Mouse (Mus musculus) R1 (cell line): ENCODE measurements around the gene Cpa2.

Experiments used
- DNase-seq: peaks from one replicate; pipeline ENCODE4 v3.0.0-alpha.2; 2018; ENCODE audit warnings: low read depth, low spot score

Cpa2 gene

DNA sequence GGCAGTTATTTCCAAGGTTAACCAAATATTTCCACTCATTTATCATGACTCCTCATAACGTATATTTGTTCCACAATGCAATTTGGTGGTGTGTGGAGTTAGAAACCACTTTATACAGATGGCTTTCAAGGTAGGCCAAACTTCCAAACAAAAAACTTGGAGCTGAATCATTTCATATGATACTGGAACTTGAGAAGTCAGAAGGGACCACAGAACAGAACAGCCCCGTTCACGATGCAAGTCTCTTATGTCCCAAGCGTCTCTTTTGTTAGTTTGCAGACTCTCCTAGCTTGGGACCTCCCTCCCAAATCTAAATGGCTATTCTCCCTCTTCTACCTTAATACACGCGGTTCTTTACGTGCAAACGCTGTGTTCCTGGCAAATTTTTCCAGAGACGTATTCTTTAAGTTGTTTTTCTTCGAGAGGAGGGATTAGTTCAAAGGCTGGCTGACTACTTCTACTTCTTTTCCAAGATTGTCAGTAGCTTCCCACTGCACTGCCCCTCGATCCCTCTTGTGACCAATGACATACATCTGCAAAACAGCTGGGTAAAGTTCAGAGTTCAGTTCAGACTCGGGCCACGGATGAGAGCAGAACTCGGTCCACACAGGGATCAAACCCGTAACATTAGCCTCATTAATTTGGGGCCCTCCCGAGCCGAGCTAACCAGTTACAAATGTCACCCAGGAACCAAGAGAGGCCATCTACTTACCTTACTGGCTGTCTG, 35.3 kb downstream of the Cpa2 start:
- no peak for DNase-seq

DNA sequence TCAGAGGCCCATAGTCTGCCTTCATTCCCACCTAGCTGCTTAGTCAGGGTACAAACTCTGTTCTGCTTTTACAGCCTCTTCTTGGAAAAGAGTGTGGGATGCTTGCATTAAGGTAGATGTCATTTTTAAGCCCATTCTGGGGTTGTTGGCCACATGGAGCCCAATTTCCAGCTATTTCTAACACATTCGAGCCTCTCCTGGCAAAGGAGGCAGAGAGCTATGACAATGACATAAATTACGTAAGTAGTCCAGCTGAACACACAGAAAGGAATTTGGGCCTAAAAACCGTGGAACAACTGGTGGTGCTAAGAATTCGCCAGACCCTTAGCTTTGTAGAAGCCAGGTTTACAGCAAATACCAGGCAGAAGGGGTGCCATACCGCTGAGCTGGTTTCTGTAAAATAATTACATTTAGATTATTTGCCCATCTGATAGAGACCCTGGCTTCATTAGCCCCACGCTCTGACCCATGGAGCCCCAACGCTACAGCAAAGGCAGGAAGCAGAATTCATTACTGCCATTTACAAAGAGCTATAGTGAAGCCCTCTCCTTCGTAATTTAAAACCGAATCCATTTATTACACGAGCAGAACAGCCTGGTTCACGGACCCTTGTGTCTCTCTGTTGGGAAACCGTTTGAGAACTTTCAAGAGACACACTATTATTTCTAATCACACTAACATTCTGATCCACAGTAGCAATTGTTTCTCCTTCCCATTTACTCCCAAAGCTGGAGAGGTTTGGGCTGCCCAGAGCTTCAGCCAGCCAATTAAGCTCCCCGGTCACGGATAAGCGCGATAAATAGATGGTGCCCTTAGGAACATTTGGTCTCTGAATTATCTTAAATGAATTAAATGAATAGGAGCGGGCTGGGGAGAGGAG, 38.8 kb downstream of the Cpa2 start:
- DNase-seq = no peak

DNA sequence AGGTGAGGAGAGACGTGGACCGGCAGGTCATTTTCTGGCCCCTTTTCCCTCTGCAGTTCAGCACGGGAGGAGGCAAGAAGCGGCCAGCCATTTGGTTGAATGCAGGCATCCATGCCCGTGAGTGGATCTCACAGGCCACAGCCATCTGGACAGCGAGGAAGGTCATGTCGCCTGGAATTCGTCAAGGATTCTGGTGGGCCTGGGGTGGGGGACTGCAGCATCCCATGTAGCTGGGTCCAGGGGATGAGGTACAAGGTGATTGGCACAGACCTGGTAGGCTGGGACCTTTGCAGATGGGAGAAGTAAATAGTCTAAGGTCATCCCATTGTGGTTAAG, 39.4 kb downstream of the Cpa2 start:
- no peak for DNase-seq

DNA sequence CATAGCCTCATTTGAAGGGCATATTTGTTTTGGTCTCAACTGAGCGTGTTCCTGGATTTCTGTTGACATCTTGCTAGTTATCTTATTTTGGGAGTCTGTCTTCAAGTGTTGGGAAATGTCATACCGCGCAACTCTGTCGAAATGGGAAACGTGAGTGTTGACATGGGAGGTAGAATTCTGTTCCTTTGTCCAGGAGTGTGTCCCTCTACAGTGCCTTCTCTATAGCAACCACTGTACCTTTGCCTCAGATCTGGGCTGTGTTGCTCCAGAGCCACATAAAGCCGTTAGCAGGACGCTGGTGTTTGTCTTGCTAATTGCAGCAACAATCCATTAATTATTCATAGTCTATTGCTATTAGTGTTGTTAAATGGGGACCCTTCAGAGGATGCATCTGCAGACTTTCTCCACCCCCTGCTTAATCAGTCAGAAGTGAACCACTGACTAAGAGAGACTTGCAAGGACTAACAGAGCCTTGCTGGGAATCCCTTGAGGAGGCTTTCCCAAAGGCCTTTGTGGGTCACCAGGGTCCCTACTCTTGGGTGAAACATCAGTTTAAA, 45.6 kb downstream of the Cpa2 start:
- DNase-seq = peak; percentile 15

DNA sequence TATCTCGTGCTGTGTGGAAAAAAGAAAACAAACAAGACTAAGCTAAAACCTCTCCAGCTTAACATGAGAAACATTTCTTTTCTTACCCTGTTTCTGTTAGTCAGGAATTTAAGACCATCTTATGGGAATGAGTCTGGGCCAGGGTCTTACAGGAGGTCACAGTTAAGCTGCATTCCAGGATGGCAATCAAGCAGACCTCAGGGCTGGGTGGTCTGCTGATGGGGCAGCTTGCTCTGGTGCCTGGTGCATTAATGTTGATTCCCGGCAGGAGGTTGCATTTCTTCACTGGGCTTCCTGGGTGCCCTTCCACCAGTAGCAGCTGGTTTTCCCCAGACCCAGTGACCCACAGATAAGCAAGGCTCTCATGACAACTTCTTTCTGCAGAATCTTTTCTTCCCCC, 48.4 kb downstream of the Cpa2 start:
- DNase-seq = no peak

DNA sequence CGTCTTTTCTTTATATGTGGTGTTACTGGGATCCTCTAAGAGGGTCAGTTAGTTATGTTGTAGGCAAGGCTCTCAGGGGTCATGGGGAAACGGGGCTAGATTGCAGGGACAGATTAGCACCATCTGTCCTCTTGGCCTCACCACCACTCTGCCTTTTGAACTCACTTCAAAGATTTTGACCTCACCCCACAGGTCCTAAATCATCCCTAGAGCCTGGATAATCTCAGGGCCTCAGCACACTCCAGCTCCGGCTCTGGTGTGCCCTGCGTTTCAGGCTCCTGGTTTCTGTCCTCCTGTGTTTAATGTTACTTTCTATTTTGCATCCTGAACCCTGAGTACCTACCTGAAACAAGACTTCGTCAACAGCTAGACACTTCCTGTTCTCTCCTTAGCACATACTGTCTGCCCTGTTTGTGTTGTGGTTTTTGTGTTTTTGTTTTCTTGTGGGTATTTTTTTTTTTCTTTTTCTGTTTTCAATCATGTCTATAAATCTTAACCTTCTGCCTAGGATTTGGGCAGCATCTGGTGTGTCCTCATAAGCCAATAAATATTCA, 50.5 kb downstream of the Cpa2 start:
- no peak for DNase-seq

DNA sequence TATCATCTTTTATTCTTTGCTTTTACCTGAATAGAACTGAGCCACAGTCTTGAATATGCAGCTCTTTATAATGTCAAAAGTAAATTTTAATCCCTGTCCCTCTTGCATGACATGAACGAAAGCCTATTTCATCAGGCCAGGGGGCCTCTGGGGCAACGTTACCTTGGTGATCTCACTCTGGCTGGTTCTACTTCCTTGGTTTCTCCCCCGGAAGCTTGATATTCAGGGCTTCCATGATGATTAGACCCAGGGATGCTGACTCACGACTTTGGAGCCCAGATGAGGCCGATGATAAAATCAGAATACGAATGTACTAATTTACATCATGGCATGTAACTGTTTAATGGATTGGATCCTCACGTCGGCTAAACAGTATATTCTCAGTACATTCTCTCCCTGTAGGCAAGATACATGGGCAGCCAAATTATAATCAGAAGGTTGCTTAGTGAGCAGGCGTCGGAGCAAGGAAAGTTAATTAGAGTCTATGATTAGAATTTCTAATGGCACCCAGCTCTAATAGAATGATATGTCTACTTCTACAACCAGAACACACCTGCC, 51.1 kb downstream of the Cpa2 start:
- no peak for DNase-seq

DNA sequence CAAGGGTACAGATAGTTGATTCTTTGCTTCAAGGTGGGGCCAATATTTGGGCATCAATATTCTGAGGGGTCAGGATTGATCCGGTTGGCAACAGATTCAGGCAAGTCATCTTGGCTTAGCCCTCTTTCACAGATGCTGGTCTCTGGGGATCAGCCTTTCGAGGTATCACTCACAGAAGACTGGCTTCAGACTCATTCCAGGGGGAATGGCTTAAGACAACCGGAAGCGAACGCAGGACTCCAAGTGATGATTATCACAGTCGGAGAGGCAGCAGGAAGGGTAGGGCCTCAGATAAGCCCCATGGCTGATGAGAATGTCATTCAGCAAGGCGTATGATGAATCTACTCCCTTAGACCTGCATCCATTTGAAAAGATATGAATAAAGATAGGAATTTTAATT, 53.0 kb downstream of the Cpa2 start:
- DNase-seq = no peak

DNA sequence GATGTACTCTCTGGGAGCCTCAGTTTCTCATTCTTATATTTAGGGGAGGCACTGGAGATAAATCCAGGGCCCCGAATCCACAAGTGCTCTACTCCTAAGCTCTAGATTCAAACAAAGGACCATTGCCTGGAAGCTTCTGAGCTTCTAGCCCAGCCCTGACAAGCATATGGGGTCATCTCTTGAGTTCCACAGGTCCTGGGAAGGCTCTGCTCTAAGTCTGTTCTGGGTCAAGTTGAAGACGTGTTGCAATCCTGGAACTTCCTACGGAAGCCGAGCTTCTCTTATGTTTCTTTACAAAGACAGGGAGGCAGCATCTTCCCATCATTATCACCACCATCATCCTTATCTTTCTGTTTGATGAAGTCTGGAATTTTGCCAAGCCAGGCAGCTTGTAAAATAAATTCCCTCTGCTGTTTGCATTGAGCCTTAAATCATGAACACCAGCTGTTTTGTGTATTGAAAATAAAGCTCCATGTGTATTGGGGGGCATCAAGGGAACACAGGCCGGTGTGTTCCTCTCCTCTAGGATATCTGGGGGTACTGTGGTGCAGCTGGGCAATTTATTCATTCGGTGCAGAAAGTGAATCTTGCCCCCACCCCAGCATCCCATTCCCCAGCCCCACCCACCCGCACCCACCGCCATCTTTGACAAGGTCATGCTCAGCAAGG, 55.0 kb downstream of the Cpa2 start:
- DNase-seq = no peak

DNA sequence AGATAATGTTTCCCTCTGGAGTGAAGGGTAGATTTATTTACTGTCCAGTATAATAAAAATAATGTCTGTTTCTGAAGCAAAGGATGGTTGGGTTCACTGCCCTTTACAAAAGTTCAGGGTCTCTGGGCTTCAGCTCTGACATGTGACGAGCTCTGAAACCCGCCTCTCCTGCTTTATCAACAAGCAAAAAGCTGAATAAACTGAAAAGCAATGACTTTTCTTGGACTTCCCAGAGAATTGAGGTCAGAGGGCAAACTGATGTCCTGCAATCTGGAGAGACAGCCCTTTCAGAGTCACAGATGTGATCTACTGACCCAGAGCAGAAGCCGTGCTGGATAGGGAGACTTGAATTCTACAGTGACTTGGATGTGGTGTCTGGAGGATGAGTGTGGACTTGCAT, 58.7 kb downstream of the Cpa2 start:
- no peak for DNase-seq

DNA sequence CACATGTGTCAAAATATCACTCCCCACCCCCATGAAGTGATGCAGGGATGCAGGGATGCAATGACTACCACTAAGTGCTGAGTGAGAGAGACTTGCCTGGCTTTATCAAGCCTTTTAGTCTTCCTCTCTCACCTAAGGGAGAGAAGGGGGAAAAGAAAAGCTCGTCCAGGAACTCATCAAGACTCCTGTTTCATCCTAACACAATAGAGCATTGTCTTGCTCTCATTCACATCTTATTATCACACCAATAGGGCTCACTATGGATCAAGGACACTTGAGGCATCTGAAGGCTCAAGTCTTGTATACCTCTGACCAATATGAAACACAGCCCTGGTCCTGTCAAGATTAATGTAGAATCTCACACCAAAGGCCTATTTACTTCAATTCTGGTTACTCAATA, 59.6 kb downstream of the Cpa2 start:
- DNase-seq = peak; percentile 27

DNA sequence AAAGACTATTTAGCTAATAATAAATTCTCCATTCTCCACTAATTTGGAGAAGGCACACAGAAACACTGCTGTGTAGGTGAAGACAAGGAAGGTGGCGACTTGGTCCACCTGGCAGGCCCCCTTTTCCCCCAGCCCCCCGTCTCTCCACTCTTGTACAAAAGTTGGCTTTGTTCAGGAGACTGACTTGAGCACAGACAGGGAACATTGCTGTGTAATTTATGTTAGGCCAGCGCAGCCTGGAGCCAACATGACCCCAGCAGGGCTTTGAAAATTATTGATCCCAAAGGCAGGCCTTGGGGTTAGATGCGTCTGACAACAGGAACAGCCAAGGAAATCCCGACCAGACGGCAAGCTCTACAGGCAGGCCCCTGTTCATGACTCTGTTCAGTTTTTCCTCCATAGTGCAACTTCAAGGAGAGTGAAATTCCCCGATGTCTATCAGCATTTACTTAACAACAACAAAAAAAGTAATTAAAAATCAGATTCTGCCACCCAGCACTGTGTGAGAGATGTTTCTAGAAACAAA, 63.0 kb downstream of the Cpa2 start:
- DNase-seq = no peak

DNA sequence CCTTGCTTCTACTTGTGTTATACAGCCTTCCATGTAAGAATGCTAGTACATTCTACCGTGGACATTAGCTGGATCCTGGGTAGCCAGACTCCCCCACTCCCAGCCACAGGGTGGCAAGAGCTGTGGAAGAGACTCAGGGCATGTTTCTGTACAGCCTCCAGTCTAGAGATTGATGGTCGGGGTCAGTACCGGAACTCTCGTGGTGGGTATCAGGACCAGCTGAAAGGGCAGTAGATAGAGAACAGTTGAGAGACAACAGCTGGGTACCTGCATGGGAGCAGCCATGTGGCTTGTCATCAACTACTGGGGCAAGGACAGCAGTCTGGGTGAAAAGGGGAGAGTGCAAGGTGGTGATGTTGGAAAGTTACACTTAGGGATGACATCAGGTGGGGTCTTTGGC, 63.7 kb downstream of the Cpa2 start:
- DNase-seq = no peak

DNA sequence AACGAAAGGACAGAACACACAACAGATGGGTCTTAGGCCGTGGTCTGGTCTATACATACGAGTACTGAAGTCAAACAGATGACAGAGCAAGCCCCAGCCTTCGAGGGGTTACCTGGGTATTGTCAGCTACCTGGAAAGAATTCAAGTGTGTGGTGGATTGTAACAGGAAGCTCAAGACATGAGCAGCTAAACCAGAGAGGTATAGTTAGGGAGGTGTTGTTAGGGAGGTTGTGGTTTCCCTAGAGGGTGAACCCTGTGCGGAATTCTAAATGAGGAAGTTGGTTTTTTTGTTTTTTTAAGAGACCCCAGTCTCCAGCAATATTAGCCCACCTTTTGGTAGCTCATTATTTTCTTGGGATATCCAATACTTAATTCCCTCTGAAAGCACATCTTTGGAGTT, 64.3 kb downstream of the Cpa2 start:
- no peak for DNase-seq

DNA sequence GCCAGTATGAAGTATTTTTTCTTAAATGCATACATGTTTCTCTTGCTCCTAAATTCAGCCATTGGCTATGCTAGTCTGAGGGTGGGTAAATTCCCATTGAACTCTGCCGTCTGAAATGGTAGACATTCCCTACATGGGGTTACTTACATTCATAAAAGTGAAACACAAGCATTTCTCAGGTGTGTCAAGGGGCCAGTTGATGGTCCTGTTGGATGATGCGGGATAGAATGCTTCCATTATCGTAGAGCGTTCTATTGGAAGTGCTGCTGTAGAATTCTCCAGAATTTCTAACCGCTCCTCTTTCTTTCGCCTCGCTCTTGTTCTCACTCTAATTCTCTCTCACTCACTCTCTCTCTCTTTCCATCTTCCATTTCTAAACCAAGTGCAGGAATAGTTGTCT, 69.3 kb downstream of the Cpa2 start, which contains the start of gene Cpa5:
Gene Cpa5 (plus strand): TSS at position 301 of the 400 bp plus-strand sequence.
- no peak for DNase-seq

DNA sequence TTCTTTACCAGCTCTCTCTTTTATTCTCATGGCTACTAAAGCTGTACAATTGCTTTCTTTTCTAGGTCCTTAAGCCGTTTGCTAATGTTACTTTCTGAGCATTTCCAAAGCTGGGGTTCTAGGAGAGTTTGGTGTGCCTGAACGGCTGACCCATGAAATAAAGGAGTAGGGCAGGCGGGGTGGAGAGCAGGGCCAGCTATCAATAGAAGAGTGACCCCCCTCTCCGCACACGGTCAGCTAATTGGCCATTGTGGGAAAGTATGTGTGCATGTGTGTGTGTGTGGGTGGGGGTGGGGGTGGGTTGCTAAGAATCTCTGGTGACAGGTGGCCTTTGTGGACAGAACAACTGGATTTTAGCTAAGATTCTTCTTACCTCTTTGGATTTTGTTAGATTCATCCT, 69.8 kb downstream of the Cpa2 start:
- no peak for DNase-seq
